Mouse (Mus musculus) stomach, embryonic 16.5 days (tissue): ENCODE results near the gene 4933402J07Rik. TPM values are rescaled to one million over a fixed set of nuclear protein-coding genes. Genes with fewer than 3 reads are reported as not detected.

Experiments used
- ATAC-seq: fragments of 200-750 bp; cut with Nextera tagmentation; 2 replicates; pipeline ENCODE4 v1.8.0; 2017; ENCODE audit warnings: moderate number of reproducible peaks, moderate TSS enrichment; ENCODE audit not compliant: insufficient read depth, low FRiP score
- H3K27ac ChIP-seq: fragments of 300-500 bp; sonication (generic); 2 replicates; pipeline ENCODE4 v1.5.1; 2014; ENCODE audit warnings: low read length
- H3K27me3 ChIP-seq: fragments of 300-500 bp; sonication (generic); 2 replicates; pipeline ENCODE4 v1.6.1; 2014; ENCODE audit warnings: low read length, control low read depth, mixed read lengths; ENCODE audit not compliant: control insufficient read depth, insufficient read depth
- H3K36me3 ChIP-seq: fragments of 300-500 bp; sonication (generic); 2 replicates; pipeline ENCODE4 v1.6.1; 2014; ENCODE audit warnings: low read length; ENCODE audit not compliant: control insufficient read depth, insufficient read depth
- H3K4me1 ChIP-seq: fragments of 300-500 bp; sonication (generic); 2 replicates; pipeline ENCODE4 v1.6.1; 2014; ENCODE audit warnings: low read length, control low read depth, mixed read lengths; ENCODE audit not compliant: control insufficient read depth, insufficient read depth
- H3K4me2 ChIP-seq: fragments of 300-500 bp; sonication (generic); 2 replicates; pipeline ENCODE4 v1.6.1; 2014; ENCODE audit warnings: low read depth, low read length, mixed read lengths
- H3K4me3 ChIP-seq: fragments of 300-500 bp; sonication (generic); replicated peaks from 2 replicates; pipeline ENCODE4 v1.5.1; 2014; ENCODE audit warnings: mild to moderate bottlenecking, low read length
- H3K9ac ChIP-seq: fragments of 300-500 bp; sonication (generic); 2 replicates; pipeline ENCODE4 v1.6.1; 2014; ENCODE audit warnings: low read length
- H3K9me3 ChIP-seq: fragments of 300-500 bp; sonication (generic); replicated peaks from 2 replicates; pipeline ENCODE4 v1.6.1; 2016; ENCODE audit warnings: low read length, control low read depth; ENCODE audit not compliant: control insufficient read depth
- WGBS: fragments of 180-500 bp; shearing (Covaris S2); extraction: QIAGEN DNeasy Blood & Tissue Kit; methylation state at CpG from one replicate; pipeline ENCODE4 v1.1.7; 2014; 5-methylcytosine and 5-hydroxymethylcytosine counted together
- polyA plus RNA-seq: library from polyadenylated mRNA; unstranded; fragments of >200 nt; fragmentation: Nextera tagmentation; extraction: Ambion mirVana; gene quantifications from 2 replicates; pipeline ENCODE4 v1.2.1, GENCODE M21; 2015

The 4933402J07Rik gene
- polyA plus RNA-seq, 1 experiment from 2014 or later: not detected

DNA sequence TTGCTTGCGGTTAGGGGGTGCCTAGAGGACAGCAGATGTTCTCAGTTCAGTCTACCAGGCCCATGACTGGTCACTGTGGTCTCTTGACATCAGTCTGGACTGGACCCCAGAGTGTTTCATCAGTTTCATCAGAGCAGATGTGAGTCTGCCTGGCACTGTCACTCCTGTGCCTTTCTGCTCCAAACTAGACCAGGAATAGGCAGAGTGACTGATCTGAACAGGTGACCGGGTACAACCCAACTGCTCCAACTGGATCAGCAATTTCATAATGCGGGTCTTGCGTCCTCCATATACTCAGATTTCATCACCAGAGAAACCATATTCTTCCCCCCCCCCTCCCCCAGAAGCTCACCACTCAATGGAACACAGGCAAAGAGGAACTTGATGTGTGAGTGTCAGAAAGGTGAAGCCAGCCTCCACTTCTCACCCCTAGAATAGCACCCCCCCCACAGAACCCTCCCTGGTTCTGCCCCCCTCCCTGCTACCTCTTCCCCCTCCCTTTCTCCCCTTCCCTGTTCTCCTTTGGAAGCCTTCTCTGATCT, 46.1 kb downstream of the 4933402J07Rik start:
- H3K27me3 ChIP-seq: no peaks in the 10 kb centered on the region
- no peak overlapping the region for H3K4me3 ChIP-seq
- H3K4me1 ChIP-seq: no peaks in the 10 kb centered on the region
- no peaks in the 10 kb centered on the region for H3K36me3 ChIP-seq
- H3K9ac ChIP-seq: no peak overlapping the region
- ATAC-seq: no peak
- H3K4me2 ChIP-seq: no peak overlapping the region
- no peak overlapping the region for H3K27ac ChIP-seq
- H3K9me3 ChIP-seq: no peaks in the 10 kb centered on the region
- 92% methylated on average over 4 of the region's 4 CpGs for WGBS

DNA sequence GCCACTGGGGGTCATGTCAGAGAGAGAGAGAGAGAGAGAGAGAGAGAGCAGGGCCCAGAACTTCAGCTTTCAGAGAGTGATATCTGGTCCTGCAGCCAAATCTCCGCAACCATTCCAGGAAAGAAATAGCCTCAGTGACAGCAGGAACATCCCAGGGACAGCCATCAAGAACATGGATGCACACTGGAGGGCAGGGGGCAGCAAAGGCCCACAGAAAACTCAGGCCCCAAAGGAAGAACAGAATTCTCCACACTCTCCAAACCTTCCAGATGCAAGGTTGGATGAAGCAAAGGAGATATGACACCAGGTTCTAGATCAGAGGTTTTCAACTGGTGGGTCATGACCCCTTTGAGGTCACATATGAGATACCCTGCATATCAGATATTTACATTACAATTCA, 50.0 kb downstream of the 4933402J07Rik start:
- Histone ChIP-seq H3K36me3 (no peaks in the 10 kb centered on the region), H3K4me3 (no peak overlapping the region), H3K27me3 (no peaks in the 10 kb centered on the region), H3K27ac (no peak overlapping the region), H3K9ac (no peak overlapping the region), H3K4me1 (no peaks in the 10 kb centered on the region), H3K4me2 (no peak overlapping the region), H3K9me3 (no peaks in the 10 kb centered on the region)
- WGBS: 95% methylated on average over 1 of the region's 1 CpGs
- no peak for ATAC-seq

- no peaks in the 10 kb centered on the region for H3K27me3 ChIP-seq
- 0 out of 2 replicates have a peak overlapping the region, but pooled peaks have one; percentile 5 for H3K9ac ChIP-seq
- no peak overlapping the region for H3K4me3 ChIP-seq
- H3K4me2 ChIP-seq: no peak overlapping the region
- H3K27ac ChIP-seq: no peak overlapping the region
- WGBS: 32% methylated on average over 7 of the region's 7 CpGs
- no peaks in the 10 kb centered on the region for H3K36me3 ChIP-seq
- H3K4me1 ChIP-seq: no peaks in the 10 kb centered on the region
- H3K9me3 ChIP-seq: no peaks in the 10 kb centered on the region
- no peak for ATAC-seq
Observed at GRCm38 (mm10) chr8:87619118-87619517, 55.5 kb downstream of the 4933402J07Rik start.

GRCm38 (mm10) chr8:87619529-87619928, 55.9 kb downstream of the 4933402J07Rik start:
- H3K9me3 ChIP-seq: no peaks in the 10 kb centered on the region
- H3K27ac ChIP-seq: no peak overlapping the region
- H3K4me3 ChIP-seq: no peak overlapping the region
- H3K27me3 ChIP-seq: no peaks in the 10 kb centered on the region
- ATAC-seq: no peak
- 72% methylated on average over 2 of the region's 2 CpGs for WGBS
- H3K9ac ChIP-seq: 0 out of 2 replicates have a peak overlapping the region, but pooled peaks have one; percentile 5
- H3K4me2 ChIP-seq: no peak overlapping the region
- H3K36me3 ChIP-seq: no peaks in the 10 kb centered on the region
- no peaks in the 10 kb centered on the region for H3K4me1 ChIP-seq

DNA sequence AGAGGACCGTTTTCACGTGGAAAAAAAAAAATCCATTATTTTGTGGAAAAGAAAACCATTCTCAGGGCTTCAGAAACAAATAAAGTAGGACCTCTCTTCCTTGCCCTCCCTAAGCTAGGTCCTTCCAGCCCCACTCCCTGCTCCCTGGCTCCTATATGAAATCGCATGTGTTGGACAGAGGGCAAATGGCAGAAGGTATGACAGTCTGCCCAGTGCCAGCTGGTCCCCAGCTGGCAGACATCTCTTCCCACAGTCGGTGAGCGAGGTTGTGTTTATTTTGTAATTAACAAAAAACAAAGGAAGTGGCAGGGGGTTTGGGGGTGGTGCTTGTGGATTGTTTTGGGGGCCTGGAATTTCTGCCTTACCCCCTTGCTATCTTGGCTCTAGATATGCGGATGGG, 56.6 kb downstream of the 4933402J07Rik start:
- H3K27ac ChIP-seq: no peak overlapping the region
- H3K4me3 ChIP-seq: no peak overlapping the region
- no peak for ATAC-seq
- H3K4me1 ChIP-seq: no peaks in the 10 kb centered on the region
- WGBS: 62% methylated on average over 6 of the region's 6 CpGs
- H3K9me3 ChIP-seq: no peaks in the 10 kb centered on the region
- H3K27me3 ChIP-seq: no peaks in the 10 kb centered on the region
- no peaks in the 10 kb centered on the region for H3K36me3 ChIP-seq
- no peak overlapping the region for H3K9ac ChIP-seq
- no peak overlapping the region for H3K4me2 ChIP-seq

DNA sequence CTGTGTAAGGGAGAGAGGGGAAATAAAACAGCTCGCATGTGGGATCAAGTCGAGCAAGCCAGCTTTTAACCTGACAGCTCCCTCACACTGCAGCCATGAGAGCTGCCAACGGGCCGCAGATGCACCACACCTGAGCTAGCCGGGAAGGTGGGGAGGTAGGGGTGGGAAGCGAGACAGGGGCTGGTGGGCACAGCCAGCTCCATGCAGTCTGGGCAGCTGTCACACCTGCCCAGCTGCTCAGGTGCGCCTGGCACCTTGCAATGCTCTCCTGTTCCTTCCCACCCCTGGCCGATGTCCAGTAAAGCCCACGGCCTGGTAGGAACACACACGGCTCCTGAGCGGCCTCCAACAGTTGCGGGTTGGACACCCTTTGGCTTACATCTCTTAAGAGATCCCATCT, 57.5 kb downstream of the 4933402J07Rik start:
- no peaks in the 10 kb centered on the region for H3K36me3 ChIP-seq
- H3K4me1 ChIP-seq: no peaks in the 10 kb centered on the region
- ATAC-seq: no peak
- 78% methylated on average over 12 of the region's 12 CpGs for WGBS
- no peaks in the 10 kb centered on the region for H3K9me3 ChIP-seq
- no peak overlapping the region for H3K4me2 ChIP-seq
- H3K9ac ChIP-seq: no peak overlapping the region
- H3K4me3 ChIP-seq: no peak overlapping the region
- H3K27ac ChIP-seq: no peak overlapping the region
- no peaks in the 10 kb centered on the region for H3K27me3 ChIP-seq

DNA sequence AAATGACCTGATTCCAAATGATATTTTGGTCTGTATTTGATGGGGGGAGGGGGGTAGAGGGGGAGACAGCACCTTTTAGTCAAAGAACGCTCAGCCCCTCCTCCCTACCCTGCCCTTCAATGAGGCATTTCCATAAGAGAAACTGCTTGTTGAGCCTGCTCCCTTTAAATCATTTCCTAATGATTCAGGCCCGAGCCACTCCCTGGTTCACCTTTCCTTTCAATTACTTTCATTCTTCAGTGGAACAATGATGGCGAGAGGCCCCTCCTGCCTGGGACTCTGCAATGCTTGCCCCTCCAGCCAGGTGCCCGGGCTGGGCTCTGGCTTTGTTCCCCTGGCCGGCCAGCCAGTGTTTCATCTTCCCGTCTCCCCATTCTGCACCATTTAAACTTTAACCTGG, 66.0 kb downstream of the 4933402J07Rik start:
- Histone ChIP-seq H3K4me2 (no peak overlapping the region), H3K9me3 (no peaks in the 10 kb centered on the region), H3K4me1 (no peaks in the 10 kb centered on the region; the same call in 1 of the 2 replicates), H3K27ac (no peak overlapping the region), H3K4me3 (no peak overlapping the region), H3K36me3 (no peaks in the 10 kb centered on the region), H3K27me3 (no peaks in the 10 kb centered on the region), H3K9ac (no peak overlapping the region)
- ATAC-seq: no peak
- WGBS: 40% methylated on average over 6 of the region's 6 CpGs

- WGBS: 71% methylated on average over 7 of the region's 7 CpGs
- H3K4me2 ChIP-seq: no peak overlapping the region
- no peaks in the 10 kb centered on the region for H3K27me3 ChIP-seq
- H3K9me3 ChIP-seq: no peaks in the 10 kb centered on the region
- no peak overlapping the region for H3K27ac ChIP-seq
- H3K36me3 ChIP-seq: no peaks in the 10 kb centered on the region
- no peak for ATAC-seq
- H3K4me3 ChIP-seq: no peak overlapping the region
- H3K4me1 ChIP-seq: no peaks in the 10 kb centered on the region; the same call in 1 of the 2 replicates
- H3K9ac ChIP-seq: no peak overlapping the region
Observed at GRCm38 (mm10) chr8:87631776-87632175, 68.1 kb downstream of the 4933402J07Rik start.

GRCm38 (mm10) chr8:87636226-87636742, 72.6 kb downstream of the 4933402J07Rik start:
- ATAC-seq: no peak
- no peak overlapping the region for H3K9ac ChIP-seq
- H3K9me3 ChIP-seq: no peaks in the 10 kb centered on the region
- no peak overlapping the region for H3K27ac ChIP-seq
- 58% methylated on average over 11 of the region's 11 CpGs for WGBS
- no peaks in the 10 kb centered on the region for H3K36me3 ChIP-seq
- H3K27me3 ChIP-seq: no peaks in the 10 kb centered on the region
- no peaks in the 10 kb centered on the region for H3K4me1 ChIP-seq
- H3K4me2 ChIP-seq: no peak overlapping the region
- no peak overlapping the region for H3K4me3 ChIP-seq
